Mouse (Mus musculus) midbrain, postnatal 0 days (tissue): ENCODE results near the gene Cntn4. TPM values are rescaled to one million over a fixed set of nuclear protein-coding genes. Genes with fewer than 3 reads are reported as not detected.

Source experiments
- ATAC-seq: fragments of 200-750 bp; cut with Nextera tagmentation; 2 replicates; pipeline ENCODE4 v1.8.0; 2017; ENCODE audit warnings: moderate number of reproducible peaks, mild to moderate bottlenecking, moderate TSS enrichment, moderate library complexity; ENCODE audit not compliant: low FRiP score
- DNase-seq: peaks from one replicate; pipeline ENCODE4 v3.0.0-alpha.2; 2015; ENCODE audit warnings: low spot score
- H3K27ac ChIP-seq: fragments of 300-500 bp; sonication (generic); 2 replicates; pipeline ENCODE4 v1.5.1; 2014; ENCODE audit warnings: low read depth, mild to moderate bottlenecking, low read length, mixed read lengths
- H3K27me3 ChIP-seq: fragments of 300-500 bp; sonication (generic); 2 replicates; pipeline ENCODE4 v1.6.1; 2014; ENCODE audit warnings: low read length, control low read depth, mixed read lengths; ENCODE audit not compliant: insufficient read depth
- H3K36me3 ChIP-seq: fragments of 300-500 bp; sonication (generic); 2 replicates; pipeline ENCODE4 v1.6.1; 2014; ENCODE audit warnings: low read length, control low read depth, mixed read lengths; ENCODE audit not compliant: insufficient read depth
- H3K4me1 ChIP-seq: fragments of 300-500 bp; sonication (generic); 2 replicates; pipeline ENCODE4 v1.6.1; 2014; ENCODE audit warnings: mild to moderate bottlenecking, control low read depth, antibody characterized with exemption, low read length, mixed read lengths; ENCODE audit not compliant: insufficient read depth
- H3K4me2 ChIP-seq: fragments of 300-500 bp; sonication (generic); 2 replicates; pipeline ENCODE4 v1.6.1; 2014; ENCODE audit warnings: low read depth, mild to moderate bottlenecking, low read length, mixed read lengths; ENCODE audit not compliant: poor library complexity, severe bottlenecking
- H3K4me3 ChIP-seq: fragments of 300-500 bp; sonication (generic); 2 replicates; pipeline ENCODE4 v1.5.1; 2014; ENCODE audit warnings: low read depth, mild to moderate bottlenecking, low read length, moderate library complexity
- H3K9ac ChIP-seq: fragments of 300-500 bp; sonication (generic); replicated peaks from 2 replicates; pipeline ENCODE4 v1.6.1; 2014; ENCODE audit warnings: mild to moderate bottlenecking, low read length, moderate library complexity, mixed read lengths; ENCODE audit not compliant: poor library complexity, severe bottlenecking
- H3K9me3 ChIP-seq: fragments of 300-500 bp; sonication (generic); 2 replicates; pipeline ENCODE4 v1.6.1; 2016; ENCODE audit warnings: low read length, control low read depth
- CTCF ChIP-seq: IDR thresholded peaks from 2 replicates; pipeline ENCODE4 v1.5.1; 2016; ENCODE audit warnings: antibody characterized with exemption, mild to moderate bottlenecking
- WGBS: fragments of 180-500 bp; shearing (Covaris S2); extraction: QIAGEN DNeasy Blood & Tissue Kit; methylation state at CpG from one replicate; pipeline ENCODE4 v1.1.7; 2014; 5-methylcytosine and 5-hydroxymethylcytosine counted together
- polyA plus RNA-seq: library from polyadenylated mRNA; unstranded; fragments of >200 nt; fragmentation: Nextera tagmentation; extraction: Ambion mirVana; gene quantifications from 2 replicates; pipeline ENCODE4 v1.2.1, GENCODE M21; 2015
- total RNA-seq: library from RNA; depleted of rRNA; stranded (reverse); fragments of >200 nt; gene quantifications from 2 replicates; pipeline ENCODE4 v1.2.3, GENCODE M21; 2014

Cntn4 gene
- total and polyA plus RNA-seq, 2 experiments from 2014 or later, result 22.3 to 28.5 TPM

DNA sequence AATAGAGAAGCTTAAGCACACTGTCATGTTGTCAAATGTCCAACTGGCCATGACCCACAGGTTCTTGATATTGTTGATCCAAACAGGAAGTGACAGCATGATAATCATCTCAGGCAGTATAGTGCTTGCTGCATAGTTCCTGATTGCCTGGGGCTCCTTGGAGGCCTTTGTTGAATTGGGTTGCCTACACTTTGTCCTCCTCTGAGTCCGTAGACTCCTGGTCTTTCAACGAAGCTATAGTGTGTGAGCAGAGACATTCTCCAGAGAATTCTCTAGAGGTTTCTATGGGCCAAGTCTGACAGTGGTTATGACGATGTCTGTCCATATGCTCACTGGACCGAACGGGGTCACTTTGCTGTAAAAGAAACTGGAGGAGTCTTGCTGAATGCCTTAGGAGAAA lies 5.8 kb downstream of the Cntn4 start:
- TF ChIP-seq CTCF, result no peak
- Histone ChIP-seq H3K9me3 (no peaks in the 10 kb centered on the region), H3K4me1 (peaks cover 7% of the 10 kb centered on the region; the same call in 1 of the 2 replicates), H3K4me2 (no peak overlapping the region), H3K9ac (no peak overlapping the region), H3K36me3 (no peaks in the 10 kb centered on the region), H3K27me3 (no peaks in the 10 kb centered on the region), H3K27ac (no peak overlapping the region), H3K4me3 (no peak overlapping the region)
- 86% methylated on average over 5 of the region's 5 CpGs for WGBS
- ATAC-seq (no peak), DNase-seq (no peak)

DNA sequence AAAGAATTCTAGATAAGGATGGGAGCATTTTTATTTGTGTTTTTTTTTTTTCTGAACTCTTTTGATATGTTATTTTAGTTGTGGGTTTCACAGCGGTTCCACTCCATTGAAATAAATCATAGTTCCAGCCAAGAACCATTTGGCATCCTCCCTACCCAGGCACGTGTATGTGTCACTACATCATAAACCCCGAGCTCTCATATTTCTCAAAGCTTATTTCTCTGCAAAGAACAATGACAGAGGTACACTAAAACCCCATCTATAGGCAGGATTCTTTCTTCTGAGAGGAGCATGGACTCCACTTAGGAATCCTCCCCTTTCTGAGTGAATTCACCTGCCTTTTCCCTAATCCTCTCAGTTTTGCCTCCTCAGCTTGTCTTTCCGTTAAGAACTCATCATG lies 6.7 kb downstream of the Cntn4 start:
- no peak overlapping the region for H3K27ac ChIP-seq
- DNase-seq (no peak), ATAC-seq (no peak)
- H3K4me3 ChIP-seq, result no peak overlapping the region
- WGBS, result 52% methylated on average over 4 of the region's 4 CpGs
- H3K27me3 ChIP-seq, result no peaks in the 10 kb centered on the region
- no peak for TF ChIP-seq CTCF
- H3K9me3 ChIP-seq, result no peaks in the 10 kb centered on the region
- no peaks in the 10 kb centered on the region for H3K36me3 ChIP-seq
- H3K9ac ChIP-seq, result no peak overlapping the region
- H3K4me1 ChIP-seq, result peaks cover 3% of the 10 kb centered on the region; the same call in 1 of the 2 replicates
- H3K4me2 ChIP-seq, result no peak overlapping the region

DNA sequence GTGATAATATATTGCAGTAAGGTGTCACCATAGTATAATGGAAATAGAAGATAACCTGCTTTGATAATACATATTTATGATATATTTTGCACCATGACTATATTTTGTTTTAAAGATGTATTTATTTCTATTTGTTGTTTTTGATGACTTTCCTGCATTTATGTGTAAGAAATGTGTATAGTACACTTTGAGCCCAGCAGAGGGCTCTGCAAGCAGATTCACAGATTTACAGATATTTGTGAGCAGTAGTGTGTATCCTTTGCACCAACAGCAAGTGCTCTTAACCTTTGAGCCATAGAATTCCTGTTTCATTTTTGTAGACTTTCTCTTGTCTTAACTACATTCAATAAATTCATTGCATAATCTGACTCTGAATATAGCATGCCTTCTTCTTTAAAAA lies 10.7 kb downstream of the Cntn4 start:
- peak; percentile 65 for TF ChIP-seq CTCF
- Histone ChIP-seq H3K9me3 (no peaks in the 10 kb centered on the region), H3K36me3 (no peaks in the 10 kb centered on the region), H3K4me3 (no peak overlapping the region), H3K27ac (no peak overlapping the region), H3K4me1 (no peaks in the 10 kb centered on the region), H3K27me3 (no peaks in the 10 kb centered on the region), H3K9ac (no peak overlapping the region), H3K4me2 (no peak overlapping the region)
- no peak for DNase-seq
- no peak for ATAC-seq

DNA sequence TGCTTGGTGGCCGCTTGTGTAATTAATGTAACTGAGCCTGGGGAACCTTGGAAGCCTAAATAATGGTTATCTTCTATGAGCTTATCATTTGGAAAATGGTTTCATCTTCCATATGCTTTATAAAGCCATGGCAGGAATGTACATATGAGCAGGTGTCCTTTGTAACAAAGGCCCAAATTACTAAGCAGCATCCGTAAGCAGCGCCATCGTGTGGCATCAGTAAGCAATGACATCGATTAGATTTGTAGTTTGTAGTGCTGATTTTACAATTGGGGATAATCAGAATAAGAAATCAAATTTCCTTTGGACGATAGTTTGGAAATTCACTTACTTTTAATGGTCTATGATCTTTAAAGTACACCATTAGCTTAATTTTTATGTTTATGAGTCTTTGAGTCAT lies 64.6 kb downstream of the Cntn4 start:
- no peaks in the 10 kb centered on the region for H3K36me3 ChIP-seq
- H3K4me1 ChIP-seq, result no peaks in the 10 kb centered on the region
- ATAC-seq (no peak), DNase-seq (peak; percentile 17)
- TF ChIP-seq CTCF, result peak; percentile 63
- H3K4me3 ChIP-seq, result no peak overlapping the region
- H3K9me3 ChIP-seq, result no peaks in the 10 kb centered on the region
- no peak overlapping the region for H3K9ac ChIP-seq
- 28% methylated on average over 6 of the region's 6 CpGs for WGBS
- H3K27ac ChIP-seq, result no peak overlapping the region
- no peaks in the 10 kb centered on the region for H3K27me3 ChIP-seq
- no peak overlapping the region for H3K4me2 ChIP-seq

DNA sequence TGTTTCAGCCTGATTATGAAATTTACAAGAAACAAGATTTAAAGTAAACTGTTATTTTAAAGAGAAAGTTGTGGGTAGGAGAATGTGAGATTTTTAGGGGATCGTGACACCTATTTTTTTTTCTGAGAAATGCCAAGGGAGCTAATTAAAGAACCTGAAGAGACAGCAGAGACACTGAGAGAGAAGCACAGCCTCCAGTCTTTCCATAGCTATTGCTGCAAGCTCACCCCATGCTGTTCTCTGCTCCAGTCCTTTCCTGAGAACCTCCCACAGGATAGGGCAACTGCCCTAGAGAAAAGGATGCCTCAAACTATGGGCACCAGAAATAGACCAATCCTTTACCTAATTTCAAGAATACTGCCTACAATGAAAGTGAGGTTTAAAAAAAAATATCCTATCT lies 103.2 kb downstream of the Cntn4 start:
- no peak overlapping the region for H3K9ac ChIP-seq

DNA sequence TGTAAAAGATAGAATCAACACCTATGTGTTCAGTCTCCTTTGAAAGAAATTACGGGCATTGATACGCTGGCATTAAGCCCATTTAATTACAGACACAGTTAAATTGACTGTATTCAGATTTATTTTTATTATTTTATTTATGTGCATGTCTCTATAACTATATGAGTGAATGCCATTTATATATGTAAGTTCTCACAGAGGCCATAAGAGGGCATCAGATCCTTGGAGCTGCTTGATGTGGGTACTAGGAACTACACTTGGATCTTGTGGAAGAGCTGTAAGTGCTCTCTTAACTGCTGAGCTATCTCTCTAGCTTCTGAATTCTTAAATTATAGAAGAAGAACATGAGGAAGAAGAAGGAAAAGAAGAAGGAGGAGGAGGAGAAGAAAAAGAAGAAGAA lies 111.0 kb downstream of the Cntn4 start:
- Histone ChIP-seq H3K27me3 (no peaks in the 10 kb centered on the region), H3K4me1 (no peaks in the 10 kb centered on the region), H3K36me3 (no peaks in the 10 kb centered on the region), H3K4me3 (no peak overlapping the region), H3K9ac (no peak overlapping the region), H3K4me2 (no peak overlapping the region), H3K9me3 (no peaks in the 10 kb centered on the region), H3K27ac (no peak overlapping the region)
- peak; percentile 20 for DNase-seq
- TF ChIP-seq CTCF, result peak; percentile 32; the same call in 1 of the 2 replicates
- WGBS, result 98% methylated on average over 2 of the region's 2 CpGs
- ATAC-seq, result no peak

More for the DNA sequence above, 103.2 kb downstream of the Cntn4 start:
- Histone ChIP-seq H3K27ac (no peak overlapping the region), H3K4me2 (no peak overlapping the region), H3K4me3 (no peak overlapping the region), H3K4me1 (no peaks in the 10 kb centered on the region), H3K9me3 (no peaks in the 10 kb centered on the region), H3K36me3 (no peaks in the 10 kb centered on the region), H3K27me3 (no peaks in the 10 kb centered on the region)
- ATAC-seq, result no peak
- TF ChIP-seq CTCF, result no peak
- WGBS, result 80% methylated on average over 1 of the region's 1 CpGs
- DNase-seq, result no peak

DNA sequence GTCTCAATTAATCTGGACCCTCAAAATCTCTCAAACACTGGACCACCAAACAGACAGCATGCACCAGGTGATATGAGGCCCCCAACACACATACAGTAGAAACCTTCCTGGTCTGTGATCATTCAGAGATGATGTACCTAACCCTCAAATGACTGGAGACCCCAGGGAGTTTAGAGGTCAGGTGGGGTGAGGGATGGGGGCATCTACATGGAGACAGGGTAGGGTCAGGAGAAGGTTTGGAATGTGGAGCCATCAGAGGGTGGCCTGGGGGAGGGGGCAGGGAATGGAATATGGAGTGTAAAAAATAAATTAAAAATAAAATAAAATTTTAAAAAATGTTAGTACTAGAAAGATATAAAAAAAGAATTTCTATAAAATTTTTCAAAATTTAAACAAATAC lies 157.6 kb downstream of the Cntn4 start:
- H3K4me3 ChIP-seq, result no peak overlapping the region
- ATAC-seq (no peak), DNase-seq (no peak)
- H3K27me3 ChIP-seq, result no peaks in the 10 kb centered on the region
- H3K4me2 ChIP-seq, result no peak overlapping the region
- H3K9me3 ChIP-seq, result no peaks in the 10 kb centered on the region
- no peaks in the 10 kb centered on the region for H3K4me1 ChIP-seq
- no peak for TF ChIP-seq CTCF
- no peaks in the 10 kb centered on the region for H3K36me3 ChIP-seq
- no peak overlapping the region for H3K9ac ChIP-seq
- H3K27ac ChIP-seq, result no peak overlapping the region
